Mouse (Mus musculus): ENCODE data around the gene Bcl2l10.

The Bcl2l10 gene

GRCm38 (mm10) chr9:75400639-75401038 lies 53.1 kb downstream of the Bcl2l10 start:
- DNase-seq (ENCODE audit: low read depth, low spot score) = no peak

Measured in embryo, embryonic 11.5 days (tissue).